Mouse (Mus musculus) midbrain, embryonic 13.5 days (tissue): Measurements from ENCODE around the gene Abcg5. TPM values are rescaled to one million over a fixed set of nuclear protein-coding genes. Genes with fewer than 3 reads are reported as not detected.

Experiments
- ATAC-seq: fragments of 200-750 bp; cut with Nextera tagmentation; 2 replicates; pipeline ENCODE4 v1.8.0; 2017; ENCODE audit warnings: mild to moderate bottlenecking, moderate TSS enrichment, moderate library complexity
- H3K27ac ChIP-seq: fragments of 300-500 bp; sonication (generic); 2 replicates; pipeline ENCODE4 v1.5.1; 2015; ENCODE audit warnings: inconsistent platforms, mild to moderate bottlenecking, moderate library complexity
- H3K27me3 ChIP-seq: fragments of 300-500 bp; sonication (generic); 2 replicates; pipeline ENCODE4 v1.6.1; 2015; ENCODE audit warnings: mild to moderate bottlenecking, inconsistent platforms
- H3K36me3 ChIP-seq: fragments of 300-500 bp; sonication (generic); 2 replicates; pipeline ENCODE4 v1.6.1; 2015; ENCODE audit warnings: mild to moderate bottlenecking, inconsistent platforms
- H3K4me1 ChIP-seq: fragments of 300-500 bp; sonication (generic); replicated peaks from 2 replicates; pipeline ENCODE4 v1.6.1; 2015; ENCODE audit warnings: inconsistent platforms
- H3K4me2 ChIP-seq: fragments of 300-500 bp; sonication (generic); replicated peaks from 2 replicates; pipeline ENCODE4 v1.6.1; 2015; ENCODE audit warnings: moderate library complexity, mild to moderate bottlenecking, inconsistent platforms
- H3K4me3 ChIP-seq: fragments of 300-500 bp; sonication (generic); replicated peaks from 2 replicates; pipeline ENCODE4 v1.5.1; 2015; ENCODE audit warnings: mild to moderate bottlenecking, inconsistent platforms
- H3K9ac ChIP-seq: fragments of 300-500 bp; sonication (generic); replicated peaks from 2 replicates; pipeline ENCODE4 v1.6.1; 2015; ENCODE audit warnings: mild to moderate bottlenecking, inconsistent platforms
- H3K9me3 ChIP-seq: fragments of 300-500 bp; sonication (generic); 2 replicates; pipeline ENCODE4 v1.6.1; 2016; ENCODE audit warnings: mild to moderate bottlenecking, inconsistent platforms
- WGBS: fragments of 180-500 bp; shearing (Covaris S2); methylation state at CpG from one replicate; pipeline ENCODE4 v1.1.7; 2015; 5-methylcytosine and 5-hydroxymethylcytosine counted together
- polyA plus RNA-seq: library from polyadenylated mRNA; unstranded; fragments of >200 nt; fragmentation: Nextera tagmentation; extraction: Ambion mirVana; gene quantifications from 2 replicates; pipeline ENCODE4 v1.2.1, GENCODE M21; 2015

Gene Abcg5
- polyA plus RNA-seq, 1 experiment from 2014 or later = 3.0 TPM

DNA sequence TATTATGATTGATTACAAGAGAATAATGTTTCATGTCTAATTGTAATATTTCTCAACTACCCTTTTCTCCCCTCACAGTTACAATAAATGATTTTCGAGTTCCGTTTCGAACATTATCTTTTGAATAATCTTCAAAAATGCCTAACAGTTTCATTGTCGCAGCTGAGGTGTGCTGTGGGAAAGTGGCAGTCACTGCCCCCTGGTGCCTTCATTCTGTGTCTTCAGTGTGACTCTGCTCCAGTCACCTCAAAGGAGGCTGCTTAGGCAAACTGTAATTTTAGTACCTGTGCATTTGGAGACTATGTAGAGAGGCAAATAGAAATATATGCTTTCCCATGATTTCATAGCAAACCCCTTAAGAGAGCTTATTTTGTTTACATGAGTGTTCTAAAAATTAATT, 60.8 kb downstream of the Abcg5 start:
- no peak overlapping the region for H3K4me2 ChIP-seq

GRCm38 (mm10) chr17:84621209-84621608, 61.6 kb downstream of the Abcg5 start:
- Histone ChIP-seq H3K9ac (no peak overlapping the region), H3K36me3 (no peaks in the 10 kb centered on the region), H3K9me3 (no peaks in the 10 kb centered on the region), H3K27ac (no peak overlapping the region), H3K4me1 (0 out of 2 replicates have a peak, but pooled peaks cover 2% of the 10 kb centered on the region), H3K27me3 (no peaks in the 10 kb centered on the region), H3K4me2 (no peak overlapping the region), H3K4me3 (no peak overlapping the region)
- 82% methylated on average over 6 of the region's 6 CpGs for WGBS
- no peak for ATAC-seq

More for the DNA sequence above, 60.8 kb downstream of the Abcg5 start:
- Histone ChIP-seq H3K9me3 (no peaks in the 10 kb centered on the region), H3K27ac (no peak overlapping the region), H3K27me3 (no peaks in the 10 kb centered on the region), H3K9ac (no peak overlapping the region), H3K36me3 (no peaks in the 10 kb centered on the region), H3K4me1 (peaks cover 6% of the 10 kb centered on the region), H3K4me3 (no peak overlapping the region)
- ATAC-seq = no peak
- 86% methylated on average over 4 of the region's 4 CpGs for WGBS

DNA sequence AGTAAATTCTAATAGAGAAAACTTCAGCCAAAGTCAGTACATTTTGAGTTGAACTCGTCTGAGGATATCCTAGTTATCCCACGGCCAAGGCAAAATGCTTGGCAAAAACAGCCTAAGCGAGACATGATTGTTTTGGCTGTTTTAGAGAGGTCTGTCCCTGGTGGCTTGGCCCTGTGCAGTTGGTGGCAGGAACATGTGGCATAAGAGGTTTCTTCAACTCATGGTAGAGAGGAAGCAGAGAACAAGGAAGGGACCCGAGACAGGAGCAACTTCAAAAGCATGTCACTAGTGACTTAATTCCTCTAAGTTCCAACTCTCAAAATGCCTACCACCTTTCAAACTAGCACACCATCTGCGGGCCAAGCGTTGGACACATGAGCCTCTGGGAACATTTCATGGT, 62.2 kb downstream of the Abcg5 start:
- H3K27ac ChIP-seq = no peak overlapping the region
- no peak for ATAC-seq
- no peaks in the 10 kb centered on the region for H3K27me3 ChIP-seq
- H3K36me3 ChIP-seq = no peaks in the 10 kb centered on the region
- H3K4me3 ChIP-seq = no peak overlapping the region
- no peak overlapping the region for H3K9ac ChIP-seq
- H3K4me1 ChIP-seq = no peaks in the 10 kb centered on the region
- no peaks in the 10 kb centered on the region for H3K9me3 ChIP-seq
- no peak overlapping the region for H3K4me2 ChIP-seq
- 88% methylated on average over 6 of the region's 6 CpGs for WGBS

GRCm38 (mm10) chr17:84620076-84620475, 62.7 kb downstream of the Abcg5 start:
- H3K36me3 ChIP-seq = no peaks in the 10 kb centered on the region
- no peak overlapping the region for H3K4me2 ChIP-seq
- no peak overlapping the region for H3K27ac ChIP-seq
- no peaks in the 10 kb centered on the region for H3K4me1 ChIP-seq
- ATAC-seq = no peak
- no peak overlapping the region for H3K4me3 ChIP-seq
- no peak overlapping the region for H3K9ac ChIP-seq
- H3K27me3 ChIP-seq = no peaks in the 10 kb centered on the region
- H3K9me3 ChIP-seq = no peaks in the 10 kb centered on the region
- 82% methylated on average over 3 of the region's 3 CpGs for WGBS

GRCm38 (mm10) chr17:84619112-84619511, 63.7 kb downstream of the Abcg5 start:
- Histone ChIP-seq H3K27ac (no peak overlapping the region), H3K4me2 (no peak overlapping the region), H3K9me3 (no peaks in the 10 kb centered on the region), H3K36me3 (peaks cover 2% of the 10 kb centered on the region), H3K9ac (no peak overlapping the region), H3K4me1 (no peaks in the 10 kb centered on the region), H3K27me3 (no peaks in the 10 kb centered on the region), H3K4me3 (no peak overlapping the region)
- 83% methylated on average over 7 of the region's 7 CpGs for WGBS
- ATAC-seq = no peak

DNA sequence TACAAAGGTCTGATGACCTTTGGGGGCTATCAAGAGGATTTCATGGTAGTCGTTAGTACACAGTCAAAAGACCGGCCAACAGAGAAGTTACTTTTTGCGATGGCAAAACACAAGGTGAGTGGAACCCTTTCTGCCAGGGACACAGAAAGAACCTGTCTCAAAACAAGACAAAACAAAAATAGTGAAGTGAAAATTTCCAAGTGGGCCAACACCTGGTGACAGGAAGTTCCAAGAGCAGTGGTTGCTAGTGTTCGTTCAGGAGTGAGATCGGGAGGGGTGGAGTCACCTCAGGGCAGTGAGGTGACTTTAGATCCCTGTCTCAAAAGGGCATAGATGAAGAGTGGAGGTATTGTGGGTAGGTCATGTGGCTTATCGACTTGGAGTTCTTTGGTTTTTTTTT, 64.9 kb downstream of the Abcg5 start:
- H3K9me3 ChIP-seq = no peaks in the 10 kb centered on the region; the same call in 1 of the 2 replicates
- no peak for ATAC-seq
- WGBS = 89% methylated on average over 6 of the region's 6 CpGs
- no peak overlapping the region for H3K4me3 ChIP-seq
- H3K36me3 ChIP-seq = peaks cover 9% of the 10 kb centered on the region
- H3K27me3 ChIP-seq = no peaks in the 10 kb centered on the region
- no peak overlapping the region for H3K27ac ChIP-seq
- no peak overlapping the region for H3K4me2 ChIP-seq
- H3K9ac ChIP-seq = no peak overlapping the region
- H3K4me1 ChIP-seq = no peaks in the 10 kb centered on the region

- Histone ChIP-seq H3K36me3 (peaks cover 14% of the 10 kb centered on the region), H3K4me2 (no peak overlapping the region), H3K4me3 (no peak overlapping the region), H3K27ac (no peak overlapping the region), H3K9me3 (no peaks in the 10 kb centered on the region; the same call in 1 of the 2 replicates), H3K27me3 (no peaks in the 10 kb centered on the region), H3K9ac (no peak overlapping the region), H3K4me1 (no peaks in the 10 kb centered on the region)
- 88% methylated on average over 6 of the region's 6 CpGs for WGBS
- ATAC-seq = no peak
Observed at GRCm38 (mm10) chr17:84616526-84617074, 66.2 kb downstream of the Abcg5 start.

- Histone ChIP-seq H3K4me2 (no peak overlapping the region), H3K4me1 (no peaks in the 10 kb centered on the region), H3K9me3 (no peaks in the 10 kb centered on the region; the same call in 1 of the 2 replicates), H3K27me3 (no peaks in the 10 kb centered on the region), H3K27ac (no peak overlapping the region), H3K36me3 (peaks cover 14% of the 10 kb centered on the region), H3K9ac (no peak overlapping the region), H3K4me3 (no peak overlapping the region)
- 83% methylated on average over 11 of the region's 11 CpGs for WGBS
- no peak for ATAC-seq
Observed at GRCm38 (mm10) chr17:84615811-84616210, 67.0 kb downstream of the Abcg5 start.

- Histone ChIP-seq H3K9me3 (no peaks in the 10 kb centered on the region; the same call in 1 of the 2 replicates), H3K9ac (no peak overlapping the region), H3K27me3 (no peaks in the 10 kb centered on the region), H3K36me3 (peaks cover 14% of the 10 kb centered on the region), H3K4me3 (no peak overlapping the region), H3K4me2 (no peak overlapping the region), H3K27ac (no peak overlapping the region), H3K4me1 (no peaks in the 10 kb centered on the region)
- no peak for ATAC-seq
- 85% methylated on average over 7 of the region's 7 CpGs for WGBS
Observed at GRCm38 (mm10) chr17:84611971-84612370, 70.8 kb downstream of the Abcg5 start.

- no peaks in the 10 kb centered on the region for H3K4me1 ChIP-seq
- H3K9me3 ChIP-seq = no peaks in the 10 kb centered on the region; the same call in 1 of the 2 replicates
- H3K9ac ChIP-seq = no peak overlapping the region
- no peaks in the 10 kb centered on the region for H3K27me3 ChIP-seq
- 93% methylated on average over 9 of the region's 9 CpGs for WGBS
- H3K4me2 ChIP-seq = no peak overlapping the region
- H3K36me3 ChIP-seq = peaks cover 14% of the 10 kb centered on the region
- no peak overlapping the region for H3K4me3 ChIP-seq
- no peak for ATAC-seq
- H3K27ac ChIP-seq = no peak overlapping the region
Observed at GRCm38 (mm10) chr17:84611500-84611899, 71.3 kb downstream of the Abcg5 start.

DNA sequence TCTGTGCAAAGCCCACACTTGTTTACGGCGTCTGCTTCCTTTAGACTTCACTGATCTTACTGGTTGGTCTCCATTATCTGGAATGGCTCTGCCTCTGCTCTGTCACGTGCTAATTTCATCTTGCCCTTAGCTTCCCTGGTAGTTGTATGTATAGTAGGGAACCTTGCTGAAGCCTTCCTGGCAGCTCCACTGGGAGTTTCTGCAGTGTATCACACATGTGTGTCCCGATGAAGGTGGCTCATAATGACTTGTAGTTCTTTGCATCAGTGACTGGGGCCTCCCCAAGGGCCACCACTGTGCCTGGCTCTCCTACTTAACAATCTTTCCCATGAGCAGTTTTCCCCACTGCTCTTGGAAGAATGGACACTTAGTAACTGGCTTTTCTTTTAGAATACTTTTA, 74.2 kb downstream of the Abcg5 start:
- no peak overlapping the region for H3K4me3 ChIP-seq
- H3K4me1 ChIP-seq = no peaks in the 10 kb centered on the region
- 81% methylated on average over 4 of the region's 4 CpGs for WGBS
- H3K27ac ChIP-seq = no peak overlapping the region
- no peaks in the 10 kb centered on the region; the same call in 1 of the 2 replicates for H3K9me3 ChIP-seq
- no peaks in the 10 kb centered on the region for H3K27me3 ChIP-seq
- peaks cover 7% of the 10 kb centered on the region; the same call in 1 of the 2 replicates for H3K36me3 ChIP-seq
- H3K9ac ChIP-seq = no peak overlapping the region
- no peak overlapping the region for H3K4me2 ChIP-seq
- no peak for ATAC-seq
